Mouse (Mus musculus): ENCODE measurements around the gene Neu2. TPM values are rescaled to one million over a fixed set of nuclear protein-coding genes. Genes with fewer than 3 reads are reported as not detected.
A peak's percentile ranks its signal among the peaks of the same experiment; 100 is the strongest.

Gene Neu2
- total RNA-seq, 2 experiments from 2014 or later: 0.72 to 0.79 TPM

DNA sequence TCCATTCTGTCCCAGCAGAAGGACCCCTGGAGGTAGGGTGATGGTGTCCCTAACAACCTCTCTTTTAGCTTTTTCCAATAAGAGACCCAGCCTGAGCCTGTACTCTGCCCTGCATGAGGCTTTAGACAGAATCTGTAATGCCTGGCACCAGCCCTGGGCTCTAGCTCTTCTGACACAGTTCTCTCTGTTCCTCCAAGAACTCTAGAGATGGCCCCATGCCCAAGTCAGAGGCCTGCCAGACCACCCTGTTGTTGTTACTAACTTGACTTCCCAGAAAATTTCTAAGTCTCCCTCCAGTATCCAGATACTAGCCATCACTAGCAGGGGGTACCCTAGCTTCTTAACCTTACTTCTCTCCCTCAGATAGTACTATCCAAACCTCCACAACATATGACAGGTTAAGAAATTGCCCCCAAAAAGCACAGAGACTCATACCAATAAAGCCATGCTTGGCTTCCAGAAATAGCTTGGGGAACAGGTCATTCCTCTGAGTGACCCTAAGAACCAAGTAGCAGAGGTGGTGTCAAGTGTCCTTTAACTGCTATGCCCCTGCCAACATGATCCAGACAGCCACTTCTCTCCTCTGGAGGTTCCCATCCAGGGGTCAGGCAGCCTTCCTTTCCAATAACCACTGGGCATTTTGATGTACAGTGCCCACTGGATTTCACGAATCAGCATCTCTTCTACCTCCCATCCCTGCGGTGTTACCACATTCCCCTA, 105.0 kb downstream of the Neu2 start:
- DNase-seq: no peak

DNA sequence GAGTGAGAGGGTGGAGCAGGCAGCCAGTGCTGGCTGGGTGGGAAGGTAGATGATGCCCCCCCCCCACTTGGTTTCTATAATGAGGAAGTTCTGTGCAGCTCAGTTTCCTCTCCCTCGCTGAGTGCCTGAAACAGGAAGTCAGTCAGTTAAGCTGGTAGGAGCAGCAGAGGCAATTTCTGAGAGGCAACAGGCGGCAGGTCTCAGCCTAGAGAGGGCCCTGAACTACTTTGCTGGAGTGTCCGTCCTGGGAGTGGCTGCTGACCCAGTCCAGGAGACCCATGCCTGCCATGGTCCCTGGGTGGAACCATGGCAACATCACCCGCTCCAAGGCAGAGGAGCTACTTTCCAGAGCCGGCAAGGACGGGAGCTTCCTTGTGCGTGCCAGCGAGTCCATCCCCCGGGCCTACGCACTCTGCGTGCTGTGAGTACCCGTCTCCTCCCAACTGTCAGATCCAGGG, 110.6 kb downstream of the Neu2 start, which contains the start of gene Inpp5d:
Inpp5d (plus strand) TSS at position 102 of the 458 bp plus-strand sequence.
- peak; percentile 26 for DNase-seq

GRCm38 (mm10) chr1:87620693-87621092, 111.0 kb downstream of the Neu2 start:
- DNase-seq: no peak

DNA sequence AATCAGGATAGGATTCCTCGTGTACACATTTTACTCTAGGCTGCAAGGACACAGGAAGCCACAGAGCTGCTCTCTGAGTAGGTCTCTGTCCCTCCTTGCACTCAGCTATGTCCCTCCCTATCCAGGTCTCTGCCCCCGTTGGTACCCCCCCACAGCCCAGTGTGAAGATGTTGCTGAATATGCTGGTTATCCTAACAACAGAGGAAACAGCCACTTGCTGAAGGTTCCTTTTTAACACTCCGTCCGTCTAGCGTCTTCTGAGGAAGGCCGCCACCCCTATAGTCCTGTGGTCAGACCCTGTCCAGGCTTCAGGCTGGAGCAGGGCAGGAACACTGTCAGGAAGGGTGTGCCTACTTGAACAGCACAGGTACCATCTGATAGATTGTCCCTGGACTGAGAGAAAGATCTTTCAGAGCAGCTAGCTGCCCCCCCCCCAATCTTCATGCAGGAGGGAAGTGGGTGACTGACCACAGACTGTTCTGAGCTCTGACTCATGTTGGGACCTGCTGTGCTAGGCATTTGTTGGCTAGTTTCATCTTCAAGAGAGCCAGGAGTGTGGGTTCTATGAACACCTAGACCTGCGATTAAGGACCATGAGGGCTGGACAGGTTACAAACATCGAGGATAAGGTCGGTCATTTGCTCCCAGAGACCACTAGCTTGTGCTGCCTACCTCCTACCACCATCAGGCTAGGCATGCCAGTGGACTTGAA, 111.6 kb downstream of the Neu2 start:
- DNase-seq: no peak

DNA sequence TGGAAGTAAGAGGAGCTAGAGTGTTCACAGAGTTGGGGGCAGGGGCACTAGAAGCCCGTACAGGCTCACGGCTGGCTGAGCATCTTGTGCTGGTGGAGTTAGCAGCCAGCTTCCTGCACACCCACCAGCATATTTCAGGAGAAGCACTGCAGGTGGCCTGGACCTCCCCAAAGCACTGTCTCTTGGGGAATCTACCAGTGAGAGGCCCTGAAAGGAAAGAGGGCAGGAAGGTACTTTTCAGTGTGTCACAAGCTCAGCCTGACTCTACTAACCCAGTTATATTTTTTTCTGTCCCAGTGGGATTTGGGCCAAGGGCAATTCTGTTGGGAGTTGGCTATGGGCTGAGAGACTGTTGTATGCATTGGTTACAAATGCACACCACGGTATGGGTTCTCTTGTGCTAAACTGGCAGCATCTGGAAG, 112.2 kb downstream of the Neu2 start:
- DNase-seq: peak; percentile 45

GRCm38 (mm10) chr1:87623977-87624666, 114.4 kb downstream of the Neu2 start:
- DNase-seq: no peak

- DNase-seq: no peak
Measured at GRCm38 (mm10) chr1:87624826-87625225, 115.1 kb downstream of the Neu2 start.

DNA sequence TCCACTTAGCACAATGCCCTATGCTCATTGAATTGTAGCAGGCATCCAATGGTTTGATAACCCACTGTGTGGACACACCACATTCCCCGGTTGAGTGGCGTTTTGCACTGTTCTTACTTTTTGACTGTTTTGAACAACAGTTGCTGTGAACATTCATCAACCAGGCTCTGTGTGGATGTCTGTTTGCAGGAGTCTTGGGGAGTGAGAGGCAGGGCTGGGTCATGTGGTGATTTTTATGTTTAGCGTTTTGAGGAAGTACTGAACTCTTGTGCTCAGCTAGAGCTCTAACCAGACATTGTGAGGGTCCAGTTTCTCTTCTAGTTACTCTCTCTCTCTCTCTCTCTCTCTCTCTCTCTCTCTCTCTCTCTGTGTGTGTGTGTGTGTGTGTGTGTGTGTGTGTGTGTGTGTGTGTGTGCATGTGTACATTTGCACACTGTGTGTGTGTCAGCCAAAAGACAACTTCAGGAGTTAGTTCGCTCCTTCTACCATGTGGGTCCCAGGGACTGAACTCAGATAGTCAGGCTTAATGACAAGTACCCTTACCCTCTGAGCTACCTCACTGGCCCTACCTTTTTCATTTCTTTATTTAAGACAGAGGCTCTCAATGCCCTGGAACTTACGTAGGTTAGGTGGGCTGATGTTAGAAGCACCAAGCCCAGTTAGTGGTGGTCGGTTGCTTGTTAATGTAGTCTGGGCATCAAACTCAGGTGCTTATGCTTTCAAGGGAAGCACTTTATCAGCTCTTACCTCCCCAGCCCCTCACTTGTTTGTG, 115.8 kb downstream of the Neu2 start:
- DNase-seq: no peak

- DNase-seq: peak; percentile 36
Measured at GRCm38 (mm10) chr1:87626344-87626743, 116.7 kb downstream of the Neu2 start.

- DNase-seq: no peak
Measured at GRCm38 (mm10) chr1:87628085-87628484, 118.4 kb downstream of the Neu2 start.

- DNase-seq: no peak
Measured at GRCm38 (mm10) chr1:87631584-87631983, 121.9 kb downstream of the Neu2 start.

GRCm38 (mm10) chr1:87632163-87632562, 122.5 kb downstream of the Neu2 start:
- DNase-seq: no peak

DNA sequence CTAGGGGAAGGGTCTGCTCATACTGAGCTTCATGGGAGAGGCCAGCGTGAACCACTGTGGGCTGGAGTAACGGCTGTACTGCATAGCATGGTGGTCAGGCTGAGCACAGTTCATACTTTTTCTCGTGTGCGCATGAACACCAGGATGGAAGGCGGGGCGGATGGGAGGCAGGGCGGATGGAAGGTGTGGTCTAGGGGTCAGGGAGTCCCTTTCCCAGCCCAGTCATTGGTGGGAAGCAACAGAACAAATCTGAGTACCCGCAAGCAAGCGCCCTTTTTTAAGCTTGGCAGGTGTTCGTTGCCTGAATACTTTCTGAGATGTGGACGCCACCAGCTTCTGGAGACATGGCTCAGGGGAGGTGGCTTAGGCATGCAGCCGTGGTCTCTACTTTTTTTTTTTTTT, 127.0 kb downstream of the Neu2 start:
- DNase-seq: no peak

DNA sequence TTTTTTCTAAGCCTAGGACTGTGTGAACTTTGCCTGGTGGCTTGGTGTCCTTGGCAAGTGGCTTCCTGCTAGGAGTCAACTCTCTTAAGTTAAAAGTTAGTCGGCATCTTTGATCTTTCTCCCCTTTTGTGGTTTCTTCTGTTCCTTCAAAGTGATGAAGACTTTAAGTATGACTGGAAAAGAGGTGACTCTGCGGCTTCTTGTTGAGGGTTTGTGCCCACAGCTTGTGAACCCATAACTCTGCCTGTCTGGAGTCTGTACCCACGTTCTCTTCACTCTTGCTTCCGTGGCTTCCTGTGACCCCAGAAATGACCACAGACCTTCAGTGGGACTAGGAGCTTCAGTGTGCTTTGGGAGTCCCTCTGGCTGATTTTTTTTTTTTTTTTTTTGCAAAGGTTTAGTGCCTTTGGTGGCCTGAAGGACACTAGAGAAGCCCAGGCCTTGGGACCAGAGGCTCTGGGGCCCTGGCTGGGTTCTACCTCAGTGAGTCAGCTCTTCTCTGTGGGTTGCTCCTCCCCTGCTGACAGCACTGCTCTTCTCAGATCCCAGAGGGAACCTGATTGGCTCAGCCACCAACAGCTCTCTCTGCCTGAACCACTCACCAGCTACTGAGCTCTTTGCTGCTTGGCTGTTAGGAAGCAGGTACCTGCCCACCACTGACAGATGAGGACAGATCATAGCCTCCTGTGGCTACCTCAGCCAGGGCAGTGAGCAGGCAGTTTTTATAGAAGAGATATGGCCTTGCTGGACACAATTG, 127.6 kb downstream of the Neu2 start:
- peak; percentile 69 for DNase-seq

DNA sequence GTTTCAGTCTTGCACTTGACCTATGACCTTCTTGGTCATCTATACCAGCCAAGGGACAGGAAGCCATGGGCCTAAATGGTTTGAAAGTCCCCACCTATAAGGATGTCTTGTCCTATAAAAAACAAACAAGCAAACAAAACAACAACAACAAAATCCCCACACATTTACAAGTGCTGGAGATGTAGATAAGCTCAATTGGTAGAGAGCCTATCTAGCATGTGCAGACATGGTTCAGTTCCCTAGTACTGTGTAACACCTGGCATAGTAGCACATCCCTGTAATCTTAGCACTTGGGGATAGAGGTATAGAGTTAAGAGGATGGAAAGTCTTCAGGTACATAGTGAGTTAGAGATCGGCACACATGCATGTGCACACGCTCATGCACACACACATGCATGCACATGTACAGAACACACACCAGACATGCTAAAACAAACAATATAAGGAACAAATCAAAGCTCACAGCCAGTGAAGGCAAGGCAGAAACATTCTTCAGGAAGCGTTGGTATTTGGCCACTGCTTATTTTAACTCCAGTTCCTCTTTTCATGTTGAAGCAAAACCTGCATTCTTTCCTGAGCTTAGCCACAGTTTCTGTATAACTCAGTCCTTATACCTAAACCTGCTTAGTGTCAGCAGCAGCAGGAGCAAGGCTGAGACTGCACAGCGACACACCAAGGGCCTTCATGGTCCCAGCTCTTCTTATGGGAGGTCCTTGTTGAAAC, 128.3 kb downstream of the Neu2 start:
- DNase-seq: no peak

DNA sequence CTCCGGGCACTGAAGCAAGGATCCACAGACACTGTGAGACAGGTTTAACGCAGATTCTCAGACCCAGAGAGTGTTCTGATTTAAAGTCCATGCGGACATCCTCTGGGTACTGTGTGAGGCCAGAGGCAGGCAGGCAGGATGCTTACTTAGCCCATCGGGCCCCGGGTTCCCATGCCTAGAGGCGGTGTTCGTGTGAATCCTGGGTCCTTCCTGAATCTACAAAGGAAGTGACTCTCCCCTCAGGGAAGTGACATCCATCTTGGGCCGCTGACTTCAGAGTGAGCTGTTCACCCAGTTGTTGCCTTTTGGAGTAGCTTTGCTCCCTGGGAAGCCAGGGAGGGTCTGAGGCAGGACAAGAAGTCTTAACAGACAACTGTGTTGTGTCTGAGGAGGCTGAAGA, 130.0 kb downstream of the Neu2 start:
- DNase-seq: no peak

DNA sequence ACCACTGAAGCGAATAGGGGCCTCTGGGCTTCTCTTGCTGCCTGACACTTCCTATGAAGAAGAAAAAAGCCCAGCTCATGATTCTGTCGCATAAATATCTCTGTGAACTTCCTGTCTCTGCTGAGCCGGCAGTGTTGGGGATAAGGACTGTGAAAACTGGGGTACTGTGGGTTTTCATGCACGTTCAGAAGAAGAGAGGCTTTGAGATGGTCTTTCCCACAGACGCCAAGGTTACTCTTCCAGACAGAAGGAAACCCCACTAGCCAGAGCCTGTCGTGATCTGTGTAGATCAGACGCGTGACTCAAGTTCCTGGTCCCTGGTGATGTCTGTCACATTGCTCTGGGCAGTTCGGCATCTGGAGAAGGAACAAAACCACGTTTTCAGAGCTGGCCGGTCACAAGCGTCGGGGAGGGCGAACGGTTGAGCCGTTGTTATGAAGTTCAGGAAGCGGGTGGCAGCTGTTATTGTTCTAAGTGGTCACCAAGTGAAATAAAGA, 130.5 kb downstream of the Neu2 start:
- peak; percentile 29 for DNase-seq

- DNase-seq: no peak
Measured at GRCm38 (mm10) chr1:87643016-87643415, 133.3 kb downstream of the Neu2 start.

- peak; percentile 57 for DNase-seq
Measured at GRCm38 (mm10) chr1:87645041-87645440, 135.4 kb downstream of the Neu2 start.

- DNase-seq: no peak
Measured at GRCm38 (mm10) chr1:87645748-87646147, 136.1 kb downstream of the Neu2 start.
